ENCODE assay signal across 20 mouse cellular contexts in genomic region chr5:70155173-70155572, GRCm38 (mm10).
A peak's percentile ranks its signal among the peaks of the same experiment; 100 is the strongest.
DNase-seq lines count a peak whose midpoint lies in the region; ATAC-seq lines count a peak whose summit lies in the region.
"Had no signal": no experiment of that assay in that cellular context is flagged by ENCODE, and none has a peak within 500 bp of the region (broad histone marks: within the 10 kb centered on the region; RNA-seq: fewer than 3 reads in every experiment).

No protein-coding gene starts in this region.

- no peak overlapping the region for H3K9ac ChIP-seq in hindbrain, embryonic 14.5 days
- H3K9ac ChIP-seq: limb, embryonic 12.5 days; liver, embryonic 13.5 days; lung, embryonic 15.5 days; stomach, embryonic 15.5 days had no signal

- no peak overlapping the region for H3K27ac ChIP-seq in hindbrain, embryonic 14.5 days
- no peak overlapping the region for H3K27ac ChIP-seq in hindbrain, embryonic 10.5 days
- H3K27ac ChIP-seq: kidney, postnatal 0 days; layer of hippocampus, adult 2 months; left cerebral cortex, adult 2 months; limb, embryonic 12.5 days; liver, embryonic 13.5 days; lung, embryonic 15.5 days; macrophage; stomach, embryonic 15.5 days had no signal

- H3K27me3 ChIP-seq in hindbrain, embryonic 14.5 days (ENCODE audit: control insufficient read depth, insufficient read depth, low read length) = no peaks in the 10 kb centered on the region
- H3K27me3 ChIP-seq in hindbrain, embryonic 10.5 days (ENCODE audit: insufficient read depth, poor library complexity, severe bottlenecking) = no peaks in the 10 kb centered on the region
- H3K27me3 ChIP-seq: limb, embryonic 12.5 days; liver, embryonic 13.5 days; lung, embryonic 15.5 days; stomach, embryonic 15.5 days had no signal

- no peaks in the 10 kb centered on the region for H3K36me3 ChIP-seq in hindbrain, embryonic 14.5 days (replicated peaks; ENCODE audit: control insufficient read depth, insufficient read depth)
- no peaks in the 10 kb centered on the region for H3K36me3 ChIP-seq in hindbrain, embryonic 10.5 days
- H3K36me3 ChIP-seq: limb, embryonic 12.5 days; liver, embryonic 13.5 days; lung, embryonic 15.5 days; stomach, embryonic 15.5 days had no signal

- no peak overlapping the region for H3K4me3 ChIP-seq in hindbrain, embryonic 14.5 days (replicated peaks; ENCODE audit: low read length)
- no peak overlapping the region for H3K4me3 ChIP-seq in hindbrain, embryonic 10.5 days
- H3K4me3 ChIP-seq: layer of hippocampus, adult 2 months; left cerebral cortex, adult 2 months; limb, embryonic 12.5 days; liver, embryonic 13.5 days; lung, embryonic 15.5 days; stomach, embryonic 15.5 days had no signal

- no peaks in the 10 kb centered on the region for H3K9me3 ChIP-seq in hindbrain, embryonic 14.5 days (ENCODE audit: control insufficient read depth, low read length)
- H3K9me3 ChIP-seq in hindbrain, embryonic 10.5 days = no peaks in the 10 kb centered on the region
- H3K9me3 ChIP-seq: limb, embryonic 12.5 days; liver, embryonic 13.5 days; lung, embryonic 15.5 days; stomach, embryonic 15.5 days had no signal

- WGBS in hindbrain, embryonic 14.5 days = 63% methylated on average over 4 of the region's 4 CpGs
- 82% methylated on average over 4 of the region's 4 CpGs for WGBS in hindbrain, embryonic 10.5 days

- ATAC-seq in hindbrain, embryonic 14.5 days (ENCODE audit: low FRiP score) = peak; percentile 60
- no peak for ATAC-seq in inflammation-experienced regulatory T-cells, adult 6 months

- no peaks in the 10 kb centered on the region for H3K4me1 ChIP-seq in hindbrain, embryonic 14.5 days (replicated peaks; ENCODE audit: control insufficient read depth, insufficient read depth, low read length)
- no peaks in the 10 kb centered on the region for H3K4me1 ChIP-seq in hindbrain, embryonic 10.5 days (replicated peaks)
- H3K4me1 ChIP-seq: limb, embryonic 12.5 days; liver, embryonic 13.5 days; lung, embryonic 15.5 days; stomach, embryonic 15.5 days had no signal

- H3K4me2 ChIP-seq in hindbrain, embryonic 14.5 days (replicated peaks) = no peak overlapping the region
- H3K4me2 ChIP-seq: limb, embryonic 12.5 days; liver, embryonic 13.5 days; lung, embryonic 15.5 days; stomach, embryonic 15.5 days had no signal

- peak; percentile 0 for DNase-seq in adrenal gland, adult 8-10 months
- no peak for DNase-seq in adrenal gland, adult 18-20 months (ENCODE audit: low spot score in 2 of 2)
- peak; percentile 33 for DNase-seq in hindbrain, embryonic 14.5 days (ENCODE audit: low spot score)
- no peak for DNase-seq in hindbrain, embryonic 10.5 days (ENCODE audit: low spot score)
- DNase-seq in right cerebral cortex, adult 2 months (ENCODE audit: low spot score in 2 of 2) = peak; percentile 2 to 3
- no peak for DNase-seq in right cerebral cortex, postnatal 25 days
- DNase-seq in spleen, postnatal 36 days (ENCODE audit: low spot score in 2 of 2) = no peak
- DNase-seq: cerebellum, adult 2 months; heart, postnatal 4 days; kidney, adult 11 months; liver, embryonic 13.5 days; spleen, adult 18-20 months had no signal

Comparison
In these comparisons a context has a peak if more than half of its experiments do, and no peak if none do; other contexts are left out.
1. DNase-seq: peak in adrenal gland, adult 8-10 months (single experiment), hindbrain, embryonic 14.5 days (single experiment) and right cerebral cortex, adult 2 months (2 of 2); none in adrenal gland, adult 18-20 months (0 of 2), hindbrain, embryonic 10.5 days (single experiment), right cerebral cortex, postnatal 25 days (single experiment) and spleen, postnatal 36 days (0 of 2).